Mouse (Mus musculus) adrenal gland, adult (tissue): ENCODE measurements around the gene Acvr1b.

Experiments used
- DNase-seq, 2 experiments: peaks; one replicate each; pipeline ENCODE4 v3.0.0; 2022 to 2023; ENCODE audit warnings: low spot score in 1 of 2; ENCODE audit not compliant: inconsistent age in 2 of 2

Gene Acvr1b

DNA sequence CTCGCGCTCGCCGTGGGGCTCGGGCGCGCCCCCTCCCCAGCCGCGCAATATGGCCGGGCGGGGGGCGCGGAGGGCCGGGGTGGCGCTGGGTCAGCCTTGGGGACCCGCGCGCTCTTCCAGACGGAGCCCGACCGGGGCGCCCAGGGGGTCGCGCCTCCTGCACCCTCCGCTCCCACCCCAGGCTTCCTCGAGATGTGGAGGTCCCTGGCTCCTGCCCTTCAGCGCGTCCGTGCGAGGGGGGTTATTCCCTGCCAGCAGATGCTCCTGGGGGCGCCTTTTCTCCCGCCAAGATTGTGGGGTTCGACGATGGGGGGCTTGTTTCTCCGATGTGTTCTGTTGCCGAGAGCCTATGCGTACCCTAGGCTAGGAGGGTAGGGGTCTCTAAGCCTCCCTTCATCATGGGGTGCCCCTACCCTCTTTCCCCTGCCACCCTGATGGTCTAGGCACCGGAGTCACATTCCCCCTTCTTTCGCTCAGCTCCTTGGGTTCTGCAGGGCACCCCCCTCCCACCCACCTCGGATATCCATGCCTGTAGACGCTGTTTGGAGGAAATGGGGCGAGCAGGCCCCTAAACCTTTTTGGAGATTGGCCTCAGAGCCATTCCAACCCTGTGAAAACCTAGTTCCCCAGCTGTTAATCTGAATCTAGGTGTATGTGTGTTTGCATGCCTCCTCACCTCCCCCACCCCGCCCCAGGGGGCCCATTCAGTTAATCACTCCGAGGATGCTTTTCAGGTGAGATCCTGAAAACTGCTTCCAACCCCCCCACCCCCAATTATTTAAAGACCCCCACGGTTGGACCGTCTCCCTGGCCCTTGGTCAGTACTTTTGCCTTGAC is 645 bp downstream of the Acvr1b start:
- DNase-seq: peak; percentile 52 to 72

DNA sequence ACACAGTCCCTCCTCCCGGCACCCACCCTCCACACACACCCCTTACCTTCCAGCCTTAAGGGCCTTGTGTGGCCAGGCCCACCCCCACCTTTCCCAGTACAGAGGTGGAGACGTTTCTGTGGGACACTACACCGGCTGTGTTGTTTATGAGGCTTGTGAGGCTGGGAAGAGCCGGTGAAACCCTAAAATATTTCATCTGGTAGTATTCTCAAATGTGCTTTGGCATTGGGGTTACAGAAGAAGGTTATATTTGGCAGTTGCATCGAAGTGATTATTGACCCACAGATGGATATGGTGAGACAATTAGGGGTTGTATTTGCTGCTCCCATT is 1.2 kb downstream of the Acvr1b start:
- DNase-seq: no peak

DNA sequence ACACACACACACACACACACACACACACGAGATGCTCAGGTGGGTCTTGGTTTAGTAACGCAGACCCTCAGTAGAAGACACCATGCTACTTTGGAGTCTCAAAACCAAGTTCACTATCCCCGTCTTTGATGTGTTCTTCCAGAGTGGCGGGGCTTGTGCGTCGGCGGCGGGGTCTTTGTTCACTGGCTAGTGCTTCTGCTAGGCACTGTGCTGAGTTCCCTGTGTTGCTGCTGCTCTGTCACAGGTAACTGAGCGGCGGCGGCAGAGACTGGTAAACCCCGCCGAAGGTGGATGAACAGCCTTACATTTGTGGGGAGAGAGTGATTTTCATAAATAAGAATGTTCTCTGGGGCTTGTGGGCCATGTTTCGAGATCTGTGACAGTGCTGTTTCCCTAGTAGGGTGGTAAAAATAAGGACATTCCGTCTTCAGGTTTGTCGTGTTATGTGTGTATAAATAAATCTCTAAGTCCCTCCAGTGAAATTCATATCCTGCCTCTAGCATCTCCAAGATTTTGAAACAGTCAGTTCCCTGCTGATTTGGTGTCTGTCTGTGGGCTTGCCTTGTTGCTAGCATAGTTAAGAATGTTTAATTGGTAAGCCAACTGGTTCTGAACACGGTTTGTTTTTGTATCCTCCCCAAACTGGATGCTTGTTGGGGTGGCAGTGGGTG is 1.9 kb downstream of the Acvr1b start:
- no peak for DNase-seq

DNA sequence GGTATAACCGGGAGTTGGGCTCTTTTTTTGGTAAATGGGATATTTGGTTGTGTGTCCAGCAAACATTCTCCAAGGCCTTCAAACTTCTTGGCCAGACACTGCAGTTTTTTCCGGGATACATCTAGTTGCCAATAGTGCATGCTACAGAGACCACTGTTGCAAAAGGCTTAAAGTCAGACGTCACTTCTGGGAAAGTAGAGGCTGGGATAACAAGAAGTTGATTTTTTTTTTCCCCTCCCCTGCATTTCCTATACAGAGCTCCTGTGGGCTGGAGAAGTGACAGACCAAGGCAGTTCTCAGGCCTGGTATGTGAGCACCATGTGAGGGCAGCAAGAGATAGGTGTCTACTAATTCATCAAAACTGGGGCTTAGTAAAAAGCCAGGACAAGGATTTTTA is 2.4 kb downstream of the Acvr1b start:
- DNase-seq: no peak

DNA sequence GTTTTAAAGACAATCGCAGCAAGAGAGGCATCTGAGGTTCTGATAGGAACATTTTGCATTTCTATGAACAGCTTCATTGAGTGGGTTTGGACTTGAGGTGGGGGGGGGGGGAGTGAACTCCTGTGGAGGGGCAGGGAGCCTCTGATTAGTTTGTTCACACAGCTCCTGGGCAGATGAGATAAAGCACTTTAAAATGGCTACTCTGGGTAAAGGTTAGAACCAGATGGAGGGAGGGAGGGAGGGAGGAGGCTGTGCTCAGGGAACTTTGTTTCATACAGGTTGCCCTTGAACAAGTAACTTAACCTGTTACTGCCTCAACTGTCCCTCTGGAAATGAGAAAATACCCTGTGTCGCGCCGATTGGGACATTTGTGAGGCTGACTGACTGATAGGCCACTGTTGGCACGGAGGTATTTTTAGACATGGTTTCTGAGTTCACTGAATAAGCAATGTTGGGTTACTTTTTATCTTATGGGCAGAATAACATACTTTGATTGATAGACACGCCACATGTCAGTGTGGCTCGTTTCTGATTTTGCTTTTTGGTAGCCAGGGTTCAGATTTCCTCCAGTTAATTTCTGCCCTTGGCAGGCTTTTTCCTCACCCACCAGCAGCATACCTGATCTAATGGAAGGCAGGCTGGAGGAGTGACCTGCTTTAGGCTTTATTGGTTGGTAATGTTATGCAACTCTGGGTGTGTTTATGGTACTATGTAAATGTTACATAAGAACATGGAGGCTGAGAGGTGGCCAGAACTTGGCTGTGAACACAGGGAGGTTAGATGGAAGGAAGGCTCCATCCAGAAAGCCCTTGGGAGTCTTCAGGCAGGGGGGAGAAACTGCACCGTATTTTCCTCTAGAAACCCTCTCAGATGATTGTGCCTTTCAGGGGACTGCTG is 3.2 kb downstream of the Acvr1b start:
- DNase-seq: no peak

DNA sequence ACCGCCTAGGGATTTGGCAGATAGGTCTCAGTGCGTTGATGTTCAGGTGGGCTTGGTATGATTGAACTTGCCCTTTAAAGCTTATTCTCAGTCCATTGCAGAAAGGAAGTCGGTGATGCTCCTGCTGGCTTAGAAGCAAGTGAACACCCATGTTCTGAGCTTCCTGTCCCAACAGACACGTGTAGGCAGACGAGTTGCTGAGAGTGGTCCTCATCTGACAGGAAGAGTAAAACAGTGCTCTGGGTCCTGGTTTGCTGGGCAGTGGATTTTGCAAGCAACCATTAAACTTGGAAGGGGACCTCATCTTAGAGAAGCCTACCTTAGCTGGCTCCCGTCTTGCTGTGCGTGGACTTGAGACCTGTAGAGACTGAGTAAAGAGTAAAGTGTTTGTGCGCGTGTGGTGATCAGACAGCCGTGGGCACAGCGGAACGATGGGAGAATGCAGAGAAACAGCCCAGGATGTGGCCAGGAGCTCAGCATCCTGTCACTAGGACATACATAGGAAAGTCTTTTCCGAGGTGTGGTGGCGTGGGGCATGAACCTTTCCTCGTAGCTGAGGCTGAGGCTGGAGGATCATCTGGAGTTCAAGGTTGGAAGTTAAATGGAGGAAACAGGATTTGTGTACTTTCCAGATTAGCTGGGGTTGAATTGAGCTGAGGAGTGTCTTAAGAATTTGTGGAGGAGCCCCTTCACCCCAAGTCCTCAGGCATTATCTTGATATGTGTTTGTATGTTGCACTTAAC is 6.7 kb downstream of the Acvr1b start:
- DNase-seq: no peak

DNA sequence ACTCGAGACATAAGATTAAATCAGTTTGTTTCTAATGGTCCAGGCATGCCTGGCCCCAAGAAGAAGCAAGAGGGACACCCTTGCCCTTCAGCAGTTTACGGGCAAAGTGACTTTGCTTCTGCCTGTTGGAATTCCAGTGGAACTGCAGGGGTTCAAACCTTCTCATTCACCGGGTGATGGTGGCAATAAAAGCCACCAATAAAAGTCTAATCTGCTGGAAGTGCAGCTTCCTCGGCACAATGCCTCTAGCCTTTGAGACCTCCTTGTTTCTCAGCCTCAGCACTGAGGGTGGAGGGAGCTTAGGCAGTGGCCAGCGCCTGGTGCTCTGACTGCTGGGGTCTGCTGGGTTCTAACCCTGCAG is 7.2 kb downstream of the Acvr1b start:
- no peak for DNase-seq

DNA sequence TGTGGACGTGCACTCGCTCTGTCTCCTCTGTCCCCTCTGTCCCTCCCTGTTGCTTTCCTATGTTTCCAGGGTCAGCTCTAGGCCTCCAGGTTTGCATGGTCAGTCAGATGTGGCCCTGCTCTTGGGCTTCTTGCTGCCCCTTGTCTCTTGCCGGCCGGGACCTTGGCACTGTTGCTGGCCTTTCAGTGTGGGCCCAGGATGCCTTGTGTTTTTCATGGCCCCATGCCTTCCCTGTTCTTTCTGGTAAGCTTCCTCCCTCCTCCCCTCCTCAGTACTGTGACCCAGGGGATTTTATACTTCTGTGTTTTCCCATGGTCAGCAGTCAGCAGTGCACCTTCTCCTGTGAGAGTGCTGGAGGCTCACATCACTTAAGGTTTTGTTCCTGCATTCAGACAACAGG is 7.6 kb downstream of the Acvr1b start:
- DNase-seq: no peak

DNA sequence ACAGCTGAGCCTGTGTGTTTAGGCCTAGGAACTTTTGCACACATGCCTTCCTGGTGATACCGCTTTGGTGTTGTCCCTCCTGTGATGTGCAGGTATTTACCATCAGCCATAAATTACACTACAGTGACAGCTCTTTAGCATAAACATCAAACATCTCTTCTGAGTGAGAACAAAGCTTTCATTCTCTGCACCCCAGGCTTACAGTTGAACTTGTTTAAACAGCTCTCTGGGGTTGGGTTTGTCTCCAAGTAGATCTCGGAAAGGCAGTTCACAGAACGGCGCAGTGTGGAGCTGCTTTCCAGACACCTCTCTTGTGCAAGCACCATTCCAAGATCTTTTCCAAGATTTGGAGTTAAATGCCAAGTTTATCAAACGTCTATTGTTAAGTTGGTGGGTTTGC is 8.8 kb downstream of the Acvr1b start:
- no peak for DNase-seq

DNA sequence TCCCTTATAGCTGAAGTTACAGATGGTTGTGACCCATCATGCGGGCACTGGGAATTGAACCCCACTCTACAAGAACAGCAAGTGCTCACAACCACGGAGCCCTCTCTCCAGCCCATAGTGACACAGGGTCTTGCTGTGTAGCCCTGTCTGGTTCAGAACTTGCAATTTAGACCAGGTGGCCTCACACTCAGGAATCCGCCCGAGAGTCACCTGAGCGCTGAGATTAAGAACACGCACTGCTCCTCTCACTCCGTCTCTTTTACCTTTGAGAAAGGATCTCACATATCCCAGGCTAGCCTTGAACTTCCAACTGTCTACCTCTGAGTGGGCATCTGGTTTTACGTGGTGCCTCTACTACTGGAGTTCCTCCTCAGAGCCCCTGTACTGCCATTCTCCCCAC is 10.4 kb downstream of the Acvr1b start:
- DNase-seq: no peak

DNA sequence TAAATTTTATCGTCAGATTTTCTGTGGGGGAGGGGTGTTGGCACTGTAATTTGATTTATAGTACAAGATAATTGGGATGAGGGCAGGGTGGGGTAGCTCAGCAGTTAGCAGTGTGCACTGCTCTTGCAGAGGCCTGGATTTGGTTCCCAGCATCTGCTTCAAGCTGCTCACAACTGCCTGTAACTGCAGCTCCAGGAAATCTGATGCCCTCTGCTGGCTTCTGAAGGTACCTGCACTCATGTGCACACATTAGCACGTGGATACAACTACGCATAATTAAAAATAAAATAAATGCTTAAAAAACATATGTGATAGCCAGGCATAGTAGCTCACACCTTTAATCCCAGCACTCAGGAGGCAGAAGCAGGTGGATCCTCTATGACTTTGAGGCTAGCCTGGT is 11.7 kb downstream of the Acvr1b start:
- no peak for DNase-seq

DNA sequence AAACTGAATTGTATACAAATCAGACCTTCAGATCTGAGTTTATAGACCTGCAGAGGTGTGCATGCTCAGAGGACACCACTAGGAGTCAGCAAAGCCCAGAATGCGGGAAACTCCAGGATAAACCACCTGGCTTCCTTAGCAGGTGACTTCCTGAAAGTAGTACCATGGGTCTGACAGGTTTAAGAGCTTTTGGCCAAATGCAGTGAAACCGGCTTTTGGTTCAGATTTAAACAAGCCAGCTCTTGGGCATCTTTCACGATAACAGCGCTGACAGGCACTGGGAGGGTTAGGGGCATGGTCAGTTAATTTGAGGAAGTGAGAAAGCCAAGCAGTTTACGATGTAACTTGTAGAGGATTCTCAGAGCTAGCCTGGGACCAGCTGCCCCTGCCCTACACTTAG is 14.0 kb downstream of the Acvr1b start:
- no peak for DNase-seq

DNA sequence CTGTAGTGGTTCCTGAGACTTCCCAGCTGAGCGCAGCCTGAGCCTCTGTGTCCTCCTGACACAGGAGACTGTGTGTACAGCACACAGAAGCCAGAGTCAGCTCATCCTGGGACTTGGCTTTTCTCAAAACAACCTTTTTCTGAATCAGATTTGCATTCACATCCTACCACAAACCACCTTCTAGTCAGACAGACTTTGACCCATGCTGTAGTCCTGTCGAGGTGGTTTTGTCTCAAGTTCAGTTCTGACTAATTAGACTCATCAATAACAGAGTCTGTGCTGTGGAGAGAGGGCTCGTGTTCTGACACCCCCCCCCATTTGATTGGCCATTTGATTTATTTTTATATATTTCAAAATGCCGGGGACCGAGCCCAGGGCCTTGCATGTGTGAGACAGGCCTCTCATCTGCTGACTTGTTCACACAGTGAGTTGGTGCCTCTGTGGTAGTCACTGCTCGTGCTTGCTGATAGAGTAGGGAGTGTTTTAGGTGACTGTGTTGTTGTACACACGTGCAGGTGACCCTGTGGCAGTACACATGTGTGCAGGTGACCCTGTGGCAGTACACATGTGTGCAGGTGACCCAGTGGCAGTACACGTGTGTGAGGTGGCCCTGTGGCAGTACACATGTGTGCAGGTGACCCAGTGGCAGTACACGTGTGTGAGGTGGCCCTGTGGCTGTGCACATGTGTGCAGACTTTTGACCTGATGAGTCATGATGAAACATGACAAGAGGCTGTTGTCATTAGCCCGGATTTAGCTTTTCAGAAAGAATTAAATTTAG is 16.3 kb downstream of the Acvr1b start:
- peak in 1 of 2 experiments; percentile 51 for DNase-seq

DNA sequence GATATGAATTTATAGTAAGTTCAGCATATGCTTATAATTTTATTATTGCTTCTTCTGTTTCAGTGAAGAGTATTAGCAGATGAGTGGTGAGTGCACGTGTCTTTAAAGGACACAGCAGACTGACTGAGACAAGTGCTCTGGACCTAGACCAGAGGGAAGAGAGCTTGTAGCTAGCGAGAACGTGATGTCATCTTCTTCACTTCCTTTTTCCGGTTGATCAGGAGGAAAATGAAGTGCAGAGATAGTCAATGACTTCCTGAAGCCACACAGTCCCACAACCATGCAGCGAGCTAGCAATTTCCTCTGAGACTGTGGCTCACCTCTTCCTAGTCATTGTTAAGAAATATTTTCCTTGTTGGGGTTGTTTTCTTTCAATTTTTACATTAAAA is 16.9 kb downstream of the Acvr1b start:
- peak in 1 of 2 experiments; percentile 48 for DNase-seq

DNA sequence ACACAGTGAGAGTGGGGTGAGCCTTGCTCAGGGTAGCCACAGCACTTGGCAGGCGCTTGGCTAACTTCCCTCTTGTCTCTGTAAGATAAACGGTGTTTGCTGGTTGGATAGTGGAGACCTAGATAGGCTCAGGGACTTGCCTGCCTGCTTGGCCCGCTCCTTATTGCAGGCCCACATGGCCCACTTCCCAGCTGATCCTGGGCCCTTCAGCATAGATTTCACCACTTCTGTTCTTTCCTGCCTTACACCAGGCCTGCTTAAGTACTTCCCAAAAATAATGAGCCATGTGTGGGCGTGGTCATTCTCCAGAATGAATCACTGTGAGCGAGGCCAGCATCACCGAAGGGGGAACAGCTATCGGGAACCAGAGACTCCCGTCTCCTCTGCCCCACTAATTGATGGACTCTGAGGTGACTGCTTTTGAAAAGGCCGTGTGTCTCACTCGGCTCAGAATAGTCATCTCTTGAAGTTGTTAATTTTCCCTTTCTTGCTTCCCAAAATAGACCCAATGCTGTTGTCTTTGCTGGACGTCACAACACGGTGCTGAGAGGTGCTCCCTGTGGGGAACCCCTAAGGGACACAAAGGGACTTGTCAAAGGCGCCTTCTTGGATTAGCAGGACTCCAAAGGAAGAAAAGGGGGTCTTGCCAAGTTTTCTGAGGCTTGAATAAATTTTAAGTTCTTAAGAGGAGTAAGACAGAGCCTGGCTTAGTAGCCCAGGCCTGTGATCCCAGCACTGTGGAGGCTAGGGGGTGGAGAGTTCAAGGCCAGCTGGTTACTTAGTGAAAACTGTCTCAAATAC is 17.8 kb downstream of the Acvr1b start:
- peak; percentile 81 to 93 for DNase-seq

DNA sequence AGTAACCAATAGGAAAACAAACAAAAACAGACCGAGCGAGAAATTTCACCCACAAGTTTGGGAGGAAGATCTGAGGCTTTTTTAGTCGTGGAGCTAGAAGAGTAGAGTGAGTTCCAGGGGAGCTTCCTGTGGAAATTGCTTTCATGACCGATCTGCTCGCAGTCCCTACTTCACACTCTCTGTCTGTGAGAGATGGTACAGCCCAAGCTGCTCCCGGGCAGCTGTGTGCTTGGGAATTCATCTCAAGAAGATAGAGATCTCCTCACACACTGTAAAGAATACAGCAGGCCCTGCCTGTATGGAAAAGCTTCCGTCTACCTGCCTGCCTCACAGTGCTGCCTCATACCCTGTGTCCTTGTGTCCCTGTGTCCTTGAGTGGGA is 18.4 kb downstream of the Acvr1b start:
- DNase-seq: peak in 1 of 2 experiments; percentile 62

DNA sequence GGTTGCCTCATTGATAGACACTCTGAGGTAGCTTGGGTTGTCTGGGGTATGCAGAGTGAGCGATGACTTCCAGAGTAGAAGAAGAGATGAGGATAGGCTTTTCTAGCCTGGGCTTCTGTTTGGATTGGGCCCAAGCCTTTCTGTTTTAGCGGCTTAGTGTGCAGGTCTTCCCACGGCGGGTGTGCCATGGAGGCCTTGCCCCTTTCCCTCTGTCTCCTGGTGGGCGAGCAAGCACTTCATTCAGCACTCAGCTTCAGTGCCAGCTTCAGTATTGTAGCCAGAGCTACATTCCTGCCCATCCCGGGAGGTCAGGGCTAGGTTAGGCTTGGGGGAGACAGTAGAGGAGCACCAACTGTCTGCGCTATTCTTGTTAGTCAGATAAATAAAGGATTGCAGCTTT is 18.8 kb downstream of the Acvr1b start:
- no peak for DNase-seq

DNA sequence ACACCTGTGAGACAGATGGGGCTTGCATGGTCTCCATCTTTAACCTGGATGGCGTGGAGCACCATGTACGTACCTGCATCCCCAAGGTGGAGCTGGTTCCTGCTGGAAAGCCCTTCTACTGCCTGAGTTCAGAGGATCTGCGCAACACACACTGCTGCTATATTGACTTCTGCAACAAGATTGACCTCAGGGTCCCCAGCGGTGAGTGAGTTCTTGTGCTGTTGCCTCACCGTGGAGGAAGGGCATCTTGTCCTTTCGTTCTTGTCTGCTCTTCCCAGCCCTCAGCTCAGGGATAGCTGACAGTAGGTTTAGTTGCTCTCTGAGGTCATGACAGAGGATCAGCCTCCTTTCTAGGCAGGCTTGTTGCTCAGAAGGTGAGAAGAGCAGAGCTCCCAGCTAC is 20.1 kb downstream of the Acvr1b start:
- no peak for DNase-seq

DNA sequence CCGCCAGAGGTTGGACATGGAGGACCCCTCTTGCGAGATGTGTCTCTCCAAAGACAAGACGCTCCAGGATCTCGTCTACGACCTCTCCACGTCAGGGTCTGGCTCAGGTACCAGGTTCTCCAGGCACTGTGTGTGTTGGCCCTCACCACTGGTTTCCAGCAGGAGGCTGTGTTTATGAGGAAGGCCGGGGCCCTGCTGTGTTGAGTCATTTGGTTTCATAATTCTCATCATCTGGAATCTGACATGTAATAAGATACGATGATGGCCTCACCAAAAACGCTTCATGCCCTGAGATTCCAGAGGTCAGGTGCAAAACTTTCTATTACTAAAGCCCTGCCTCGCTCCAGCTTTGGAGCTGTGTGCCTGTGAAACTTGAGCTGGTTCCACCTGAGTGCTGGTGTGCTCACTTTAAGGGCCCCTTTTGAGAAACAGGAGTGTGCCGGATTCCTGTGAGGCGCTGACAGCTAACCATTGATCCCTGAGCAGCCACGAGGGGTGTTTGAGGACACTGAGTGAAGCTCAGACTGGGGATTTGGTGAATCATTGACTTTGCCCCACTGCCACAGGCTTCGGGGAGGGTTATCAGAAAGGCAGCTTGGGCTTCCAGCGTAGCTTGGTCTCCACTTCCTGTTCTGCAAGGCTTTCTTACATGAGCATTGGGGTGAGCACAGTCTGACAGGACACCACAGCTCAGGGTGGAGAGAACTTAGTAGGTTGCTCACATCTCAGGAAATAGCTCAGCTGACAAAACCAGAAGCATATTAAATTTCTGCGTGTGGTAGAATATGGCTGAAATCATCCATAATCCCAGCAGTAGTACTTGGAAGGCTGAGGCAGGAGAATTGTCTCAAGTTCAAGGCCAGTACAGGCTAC is 21.3 kb downstream of the Acvr1b start:
- DNase-seq: peak in 1 of 2 experiments; percentile 73
